8 mouse cellular contexts compared by ENCODE assay signal in genomic region chr4:141273296-141273695, GRCm38 (mm10). TPM values are rescaled to one million over a fixed set of nuclear protein-coding genes. Genes with fewer than 3 reads are reported as not detected.
DNase-seq lines count a peak whose midpoint lies in the region; ATAC-seq and TF ChIP-seq lines count a peak whose summit lies in the region.

No protein-coding gene starts in this region.

- peak overlapping the region; percentile 42; the same call in 1 of the 2 replicates for H3K9ac ChIP-seq in ES-E14 (ENCODE audit: insufficient read depth, low read depth, low read length, poor library complexity, severe bottlenecking)
- no peak overlapping the region for H3K9ac ChIP-seq in forebrain, embryonic 16.5 days (replicated peaks; ENCODE audit: low read depth, low read length)
- H3K9ac ChIP-seq in lung, embryonic 16.5 days (ENCODE audit: low read length): peak overlapping the region; percentile 68

- intact Hi-C loops in heart, postnatal 36 days (cut with DNase I): loop anchor here (1.0 to 2.0 kb wide), 2 partner anchors 68 to 90 kb away; no protein-coding TSS in a partner anchor

- H3K4me2 ChIP-seq in forebrain, embryonic 16.5 days (ENCODE audit: low read length): peak overlapping the region; percentile 32
- H3K4me2 ChIP-seq in lung, embryonic 16.5 days (ENCODE audit: low read depth, low read length): peak overlapping the region; percentile 58

- no peaks in the 10 kb centered on the region for H3K9me3 ChIP-seq in ES-E14 (ENCODE audit: control insufficient read depth, insufficient read depth, low read depth, low read length)
- H3K9me3 ChIP-seq in forebrain, embryonic 16.5 days (ENCODE audit: control insufficient read depth, low read length): no peaks in the 10 kb centered on the region
- no peaks in the 10 kb centered on the region for H3K9me3 ChIP-seq in lung, embryonic 16.5 days (ENCODE audit: control insufficient read depth, low read length)

- no peaks in the 10 kb centered on the region for H3K27me3 ChIP-seq in forebrain, embryonic 16.5 days (replicated peaks; ENCODE audit: control insufficient read depth, insufficient read depth, low read length)
- no peaks in the 10 kb centered on the region for H3K27me3 ChIP-seq in lung, embryonic 16.5 days (ENCODE audit: control insufficient read depth, insufficient read depth, low read depth, low read length)

- no peak overlapping the region for H3K27ac ChIP-seq in ES-E14 (ENCODE audit: insufficient read depth, low read depth, low read length, poor library complexity, severe bottlenecking)
- H3K27ac ChIP-seq in forebrain, embryonic 16.5 days (ENCODE audit: low read length): no peak overlapping the region
- H3K27ac ChIP-seq in lung, embryonic 16.5 days (ENCODE audit: low read length): peak overlapping the region; percentile 65

- DNase-seq in ES-E14 (ENCODE audit: low read depth, low spot score): peak; percentile 91
- DNase-seq in cerebellum, adult 11-12 months: peak; percentile 52
- peak; percentile 90 to 94 for DNase-seq in heart, postnatal 36 days
- peak; percentile 55 to 57 for DNase-seq in layer of hippocampus, adult 8-10 months (ENCODE audit: low spot score in 2 of 2)
- peak; percentile 59 for DNase-seq in ovary, adult 18-20 months (ENCODE audit: low spot score)
- DNase-seq in thymus, postnatal 10 days (ENCODE audit: low spot score in 2 of 2): peak; percentile 30 to 76

- H3K4me3 ChIP-seq in ES-E14 (ENCODE audit: insufficient read depth in 1 of 2, low read depth in 1 of 2, low read length in 2 of 2, poor library complexity in 1 of 2, severe bottlenecking in 1 of 2): peak overlapping the region; percentile 27 to 30; a peak in 3 of 4 replicates
- no peak overlapping the region for H3K4me3 ChIP-seq in forebrain, embryonic 16.5 days (replicated peaks; ENCODE audit: low read length)
- peak overlapping the region; percentile 32 for H3K4me3 ChIP-seq in lung, embryonic 16.5 days (ENCODE audit: low read length)

- WGBS in forebrain, embryonic 16.5 days: 24% methylated on average over 12 of the region's 12 CpGs
- WGBS in lung, embryonic 16.5 days: 20% methylated on average over 12 of the region's 12 CpGs

- peaks cover 7 to 51% of the 10 kb centered on the region in 2 experiments for H3K4me1 ChIP-seq in ES-E14 (ENCODE audit: control insufficient read depth in 2 of 2, insufficient read depth in 2 of 2, low read length in 2 of 2, poor library complexity in 1 of 2)
- peaks cover 7% of the 10 kb centered on the region for H3K4me1 ChIP-seq in forebrain, embryonic 16.5 days (replicated peaks; ENCODE audit: control insufficient read depth, insufficient read depth, low read length)
- H3K4me1 ChIP-seq in lung, embryonic 16.5 days (replicated peaks; ENCODE audit: control insufficient read depth, insufficient read depth, low read length): peaks cover 41% of the 10 kb centered on the region

- in situ Hi-C loops in ES-E14 (cut with MboI; ENCODE audit: low sequenced_read_pairs in 2 of 2, unreplicated experiment in 2 of 2): no loop called here

- peak; percentile 85 for ATAC-seq in forebrain, embryonic 16.5 days
- ATAC-seq in lung, embryonic 16.5 days (ENCODE audit: low read depth): peak; percentile 77

- no peaks in the 10 kb centered on the region for H3K36me3 ChIP-seq in ES-E14 (ENCODE audit: control insufficient read depth, insufficient read depth, low read length, poor library complexity, severe bottlenecking)
- H3K36me3 ChIP-seq in forebrain, embryonic 16.5 days (ENCODE audit: control insufficient read depth, insufficient read depth): no peaks in the 10 kb centered on the region
- H3K36me3 ChIP-seq in lung, embryonic 16.5 days (ENCODE audit: control insufficient read depth, insufficient read depth, low read length): no peaks in the 10 kb centered on the region

TF ChIP-seq in ES-E14, 5 proteins besides CTCF, POLR2A, EP300 and RAD21:
- TF ChIP-seq ZC3H11A (IDR thresholded peaks at IDR 0.05; ENCODE audit: borderline replicate concordance, low read depth, low read length): peak; percentile 92; the same call in 1 of the 2 replicates
- TF ChIP-seq MAFK (IDR thresholded peaks at IDR 0.05; ENCODE audit: insufficient read depth, low read depth, low read length): no peak

RNA-seq across cellular contexts. Expression of gene Epha2, which starts 27.7 kb away (rescaled TPM):
- total RNA-seq in ES-E14 (2012; rRNA removed): 256 and 507 TPM in 2 replicates
- 0.92 and 1.5 TPM in 2 replicates for polyA plus RNA-seq in forebrain, embryonic 16.5 days (2015; fragmentation: Nextera tagmentation; extraction: Ambion mirVana)
- 1 to 10 TPM; 5.4 to 7.0 TPM for total RNA-seq in heart, postnatal 36 days (2021)
- total RNA-seq in layer of hippocampus, adult 8-10 months (2022): 1 to 10 TPM; 1.3 to 2.7 (median 2.2) TPM
- 11.6 and 11.8 TPM in 2 replicates for polyA plus RNA-seq in lung, embryonic 16.5 days (2015; fragmentation: Nextera tagmentation; extraction: Ambion mirVana)

RNA-seq across cellular contexts. Expression of gene Arhgef19, which starts 34.0 kb away (rescaled TPM):
- total RNA-seq in ES-E14 (2012; rRNA removed): 1.7 and 2.3 TPM in 2 replicates
- 0.71 and 1.1 TPM in 2 replicates for polyA plus RNA-seq in forebrain, embryonic 16.5 days (2015; fragmentation: Nextera tagmentation; extraction: Ambion mirVana)
- 10 to 100 TPM; 22.2 to 39.7 TPM for total RNA-seq in heart, postnatal 36 days (2021)
- 10 to 100 TPM; 17.8 to 23.3 (median 21.1) TPM for total RNA-seq in layer of hippocampus, adult 8-10 months (2022)
- 17.7 and 18.0 TPM in 2 replicates for polyA plus RNA-seq in lung, embryonic 16.5 days (2015; fragmentation: Nextera tagmentation; extraction: Ambion mirVana)

RNA-seq across cellular contexts. Expression of gene Rsg1, which starts 59.5 kb away (rescaled TPM):
- 2.9 and 4.7 TPM in 2 replicates for total RNA-seq in ES-E14 (2012; rRNA removed)
- 8.3 and 11.0 TPM in 2 replicates for polyA plus RNA-seq in forebrain, embryonic 16.5 days (2015; fragmentation: Nextera tagmentation; extraction: Ambion mirVana)
- 1 to 10 TPM in 1 of 2 experiments, under 1 TPM in 1; 0.80 to 1.1 TPM for total RNA-seq in heart, postnatal 36 days (2021)
- 1 to 10 TPM; 2.8 to 5.2 (median 3.4) TPM for total RNA-seq in layer of hippocampus, adult 8-10 months (2022)
- polyA plus RNA-seq in lung, embryonic 16.5 days (2015; fragmentation: Nextera tagmentation; extraction: Ambion mirVana): 5.2 and 7.0 TPM in 2 replicates

Comparison
In these comparisons a context has a peak if more than half of its experiments do, and no peak if none do; other contexts are left out.
1. RNA of gene Epha2, which starts 27.7 kb away (total RNA-seq): 256 to 507 TPM in ES-E14; 5.4 to 7.0 TPM in heart, postnatal 36 days and 1.3 to 2.7 TPM in layer of hippocampus, adult 8-10 months; every median in the first group is over 10 times any median in the second.
2. Peak in every context shown above with its lines, with median percentiles within 50 percentile points of each other: DNase-seq.